Mouse (Mus musculus) neutrophil, adult 65 days (primary cell): Measurements from ENCODE around the gene Gm11939. TPM values are rescaled to one million over a fixed set of nuclear protein-coding genes. Genes with fewer than 3 reads are reported as not detected.

ENCODE experiments used
- total RNA-seq: library from RNA; stranded (reverse); gene quantifications from 2 replicates; pipeline ENCODE4 v1.2.4, GENCODE M21; 2023

The Gm11939 gene
- total RNA-seq, result not detected in 2 replicates

GRCm38 (mm10) chr11:99559366-99559765 is at the start of gene Gm11939:
Gene Gm11939 (minus strand): TSS chr11:99559466.

DNA sequence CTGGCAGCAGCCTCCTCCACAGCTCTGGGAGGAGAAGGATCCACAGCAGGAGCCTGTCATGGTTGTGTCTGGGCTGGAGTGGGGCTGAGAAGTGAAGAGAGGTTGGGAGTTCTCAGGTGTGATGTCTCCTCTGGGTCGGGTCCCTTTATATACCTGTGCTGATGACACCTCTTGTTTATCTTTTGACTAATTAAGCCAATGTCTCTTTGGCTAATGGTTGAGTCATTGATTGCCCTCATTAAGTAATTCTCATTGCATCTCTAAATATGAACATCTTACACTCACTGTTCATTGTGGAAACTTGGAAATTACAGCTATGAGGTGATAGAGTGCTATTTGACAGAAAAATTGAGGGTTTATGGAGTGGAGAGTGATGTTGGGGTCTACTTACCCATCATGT is 43.9 kb upstream of the Gm11939 start, which contains the start of gene Gm11938:
Gene Gm11938 (minus strand): TSS at position 101 of the 400 bp plus-strand sequence.

DNA sequence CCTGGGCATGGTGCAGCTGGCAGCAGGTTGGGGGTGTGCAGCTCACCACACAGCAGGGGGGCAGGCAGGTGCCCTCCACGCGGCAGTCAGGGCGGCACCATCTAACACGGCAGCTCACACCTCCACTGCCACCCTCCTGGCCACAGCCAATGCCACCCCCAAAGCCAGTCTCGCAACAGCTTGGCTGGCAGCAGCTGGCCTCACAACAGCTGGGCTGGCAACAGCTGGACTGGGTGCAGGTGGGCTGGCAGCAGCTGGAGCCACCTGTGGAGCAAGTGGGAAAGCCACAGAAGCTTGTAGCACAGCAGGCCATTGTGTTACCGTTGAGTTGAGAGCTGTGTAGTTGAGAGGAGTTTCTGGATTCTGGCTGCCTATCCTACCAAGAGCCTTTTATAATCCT is 38.5 kb upstream of the Gm11939 start, which contains the start of gene Krtap9-3:
Gene Krtap9-3 (minus strand): TSS at position 364 of the 400 bp plus-strand sequence.

DNA sequence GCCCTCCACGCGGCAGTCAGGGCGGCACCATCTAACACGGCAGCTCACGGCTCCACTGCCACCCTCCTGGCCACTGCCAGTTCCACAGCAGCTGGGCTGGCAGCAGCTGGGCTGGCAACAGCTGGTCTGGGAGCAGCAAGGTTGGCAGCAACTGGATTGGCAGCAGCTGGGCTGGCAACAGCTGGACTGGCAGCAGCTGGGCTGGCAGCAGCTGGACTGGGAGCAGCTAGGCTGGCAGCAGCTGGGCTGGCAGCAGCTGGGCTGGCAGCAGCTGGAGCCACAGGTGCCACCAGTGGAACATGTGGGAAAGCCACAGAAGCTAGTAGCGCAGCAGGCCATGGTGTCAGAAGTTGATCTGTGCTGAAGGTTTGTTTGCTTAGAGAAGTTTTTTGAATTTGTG is 31.7 kb upstream of the Gm11939 start, which contains the start of gene Krtap1-3:
Gene Krtap1-3 (minus strand): TSS at position 359 of the 400 bp plus-strand sequence.

DNA sequence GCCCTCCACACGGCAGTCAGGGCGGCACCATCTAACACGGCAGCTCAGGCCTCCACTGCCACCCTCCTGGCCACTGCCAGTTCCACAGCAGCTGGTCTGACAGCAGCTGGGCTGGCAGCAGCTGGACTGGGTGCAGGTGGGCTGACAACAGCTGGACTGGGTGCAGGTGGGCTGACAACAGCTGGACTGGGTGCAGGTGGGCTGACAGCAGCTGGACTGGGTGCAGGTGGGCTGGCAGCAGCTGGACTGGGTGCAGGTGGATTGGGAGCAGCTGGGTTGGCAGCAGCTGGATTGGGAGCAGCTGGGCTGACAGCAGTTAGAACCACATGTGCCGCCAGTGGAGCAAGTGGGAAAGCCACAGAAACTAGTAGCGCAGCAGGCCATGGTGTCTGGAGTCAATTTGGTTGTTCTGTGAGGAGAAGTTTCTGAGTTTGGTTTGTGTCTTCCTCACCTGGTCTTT is 24.0 kb upstream of the Gm11939 start, which contains the start of gene Krtap1-4:
Gene Krtap1-4 (minus strand): TSS at position 410 of the 460 bp plus-strand sequence.

DNA sequence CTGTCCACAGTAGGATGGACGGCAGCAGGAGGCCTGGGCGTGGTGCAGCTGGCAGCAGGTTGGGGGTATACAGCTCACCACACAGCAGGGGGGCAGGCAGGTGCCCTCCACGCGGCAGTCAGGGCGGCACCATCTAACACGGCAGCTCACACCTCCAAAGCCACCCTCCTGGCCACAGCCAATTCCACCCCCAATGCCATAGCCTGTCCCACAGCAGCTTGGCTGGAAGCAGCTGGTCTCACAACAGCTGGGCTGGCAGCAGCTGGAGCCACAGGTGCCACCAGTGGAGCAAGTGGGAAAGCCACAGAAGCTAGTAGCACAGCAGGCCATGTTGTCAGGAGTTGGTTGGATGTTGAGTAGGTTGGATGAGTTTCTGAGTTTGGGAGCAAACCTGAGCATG is 21.4 kb upstream of the Gm11939 start, which contains the start of gene Krtap1-5:
Gene Krtap1-5 (minus strand): TSS at position 381 of the 400 bp plus-strand sequence.

DNA sequence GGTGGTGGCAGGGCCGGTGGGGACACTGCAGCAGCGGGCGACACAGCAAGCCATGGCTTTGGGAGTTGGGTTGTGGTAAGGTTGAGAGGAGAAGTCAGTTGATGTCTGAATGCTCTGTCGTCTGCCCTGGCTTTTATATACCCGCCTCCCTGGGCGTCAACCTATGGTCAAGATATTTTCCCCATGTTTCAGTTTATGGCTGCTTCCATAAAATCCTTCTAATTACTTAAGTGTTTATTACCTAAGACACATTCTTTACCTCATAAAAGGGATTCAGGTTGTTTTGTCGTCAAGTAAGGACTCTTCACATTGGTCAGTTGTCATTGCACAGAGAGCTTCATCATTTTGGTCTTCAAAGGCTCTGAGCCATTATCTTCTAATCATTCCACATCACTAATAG is 7.3 kb upstream of the Gm11939 start, which contains the start of gene Krtap3-1:
Gene Krtap3-1 (minus strand): TSS at position 101 of the 400 bp plus-strand sequence.

DNA sequence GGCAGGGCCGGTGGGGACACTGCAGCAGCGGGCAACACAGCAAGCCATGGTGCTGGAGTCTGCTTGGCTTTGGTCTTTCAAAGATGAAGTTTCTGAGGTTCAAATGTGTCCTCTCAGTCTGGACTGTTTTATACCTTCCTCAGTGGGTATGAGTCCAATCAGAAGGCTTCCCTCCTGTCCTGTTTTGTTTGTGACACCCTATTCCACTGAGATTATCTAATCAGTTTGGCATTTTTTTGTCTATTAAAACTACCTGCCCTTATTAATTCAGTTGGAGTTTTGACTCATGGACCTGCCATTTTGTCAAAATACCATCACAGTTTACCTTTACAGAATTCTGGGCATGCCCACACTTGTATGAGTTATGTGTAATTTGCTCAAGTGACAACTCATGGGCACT is 2.5 kb downstream of the Gm11939 start, which contains the start of gene Krtap3-2:
Gene Krtap3-2 (minus strand): TSS at position 101 of the 400 bp plus-strand sequence.

GRCm38 (mm10) chr11:99550765-99551164 is 8.5 kb downstream of the Gm11939 start, which contains the start of gene Krtap3-3:
Gene Krtap3-3 (minus strand): TSS chr11:99550865.

DNA sequence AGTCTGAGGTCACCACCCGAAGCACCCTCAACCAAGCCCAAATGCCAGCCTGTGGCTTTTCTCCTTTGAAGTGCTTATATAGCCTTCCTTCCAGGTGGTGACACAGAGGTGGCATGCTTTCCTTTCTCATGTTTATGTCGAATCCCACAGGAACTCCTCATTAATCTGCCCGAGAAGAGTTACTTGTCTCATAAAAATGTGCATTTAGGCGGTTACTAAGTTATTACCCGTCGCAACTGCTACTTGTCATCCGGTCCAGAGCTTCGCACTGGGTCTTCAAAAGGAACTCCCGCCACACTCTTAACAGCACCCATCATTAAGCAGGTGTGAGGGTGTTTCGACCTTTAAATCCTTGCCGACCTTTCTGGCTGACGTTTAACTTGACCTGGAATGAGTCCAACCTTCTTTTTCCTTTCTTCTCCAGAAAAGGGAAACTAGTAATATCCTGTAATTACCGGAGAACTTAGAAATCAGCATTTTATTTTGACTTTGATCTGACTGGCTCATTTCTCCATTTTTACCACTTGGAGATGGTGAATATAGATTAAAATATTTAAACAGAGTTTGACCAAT is 37.9 kb downstream of the Gm11939 start, which contains the start of gene Krt39:
Gene Krt39 (minus strand): TSS at position 51 of the 573 bp plus-strand sequence.

Other genes starting within 250 kb of the Gm11939 start
- gene Krt25, start 236.5 kb downstream of the Gm11939 start, total RNA-seq, result not detected in 2 replicates
- not detected in 2 replicates for gene Krt26, start 221.5 kb downstream of the Gm11939 start, total RNA-seq
- not detected in 2 replicates for gene Krt27, start 208.4 kb downstream of the Gm11939 start, total RNA-seq
- gene Krt28, start 184.6 kb downstream of the Gm11939 start, total RNA-seq, result not detected in 2 replicates
- gene Krt10, start 170.1 kb downstream of the Gm11939 start, total RNA-seq, result not detected in 2 replicates
- not detected in 2 replicates for gene Krt12, start 137.2 kb downstream of the Gm11939 start, total RNA-seq
- not detected in 2 replicates for gene Krt20, start 121.3 kb downstream of the Gm11939 start, total RNA-seq
- not detected in 2 replicates for gene Krt23, start 66.3 kb downstream of the Gm11939 start, total RNA-seq
- not detected in 2 replicates for gene Krt39, start 38.1 kb downstream of the Gm11939 start, total RNA-seq
- gene Krt40, start 16.3 kb downstream of the Gm11939 start, total RNA-seq, result not detected in 2 replicates
- gene Krtap3-3, start 8.6 kb downstream of the Gm11939 start, total RNA-seq, result not detected in 2 replicates
- not detected in 2 replicates for gene Krtap3-2, start 2.6 kb downstream of the Gm11939 start, total RNA-seq
- gene Krtap3-1, start 7.2 kb upstream of the Gm11939 start, total RNA-seq, result not detected in 2 replicates
- not detected in 2 replicates for gene Krtap1-5, start 21.6 kb upstream of the Gm11939 start, total RNA-seq
- gene Krtap1-4, start 24.2 kb upstream of the Gm11939 start, total RNA-seq, result not detected in 2 replicates
- not detected in 2 replicates for gene Krtap1-3, start 31.9 kb upstream of the Gm11939 start, total RNA-seq
- not detected in 2 replicates for gene Krtap9-3, start 38.6 kb upstream of the Gm11939 start, total RNA-seq
- not detected in 2 replicates for gene Gm11938, start 43.8 kb upstream of the Gm11939 start, total RNA-seq
- not detected in 2 replicates for gene Gm11937, start 50.7 kb upstream of the Gm11939 start, total RNA-seq
- not detected in 2 replicates for gene Krtap2-4, start 55.4 kb upstream of the Gm11939 start, total RNA-seq
- not detected in 2 replicates for gene Gm11562, start 61.0 kb upstream of the Gm11939 start, total RNA-seq
- not detected in 2 replicates for gene Krtap4-1, start 68.8 kb upstream of the Gm11939 start, total RNA-seq
- gene Krtap4-2, start 75.6 kb upstream of the Gm11939 start, total RNA-seq, result not detected in 2 replicates
- not detected in 2 replicates for gene Krtap4-7, start 84.6 kb upstream of the Gm11939 start, total RNA-seq
- gene Gm11555, start 90.8 kb upstream of the Gm11939 start, total RNA-seq, result not detected in 2 replicates
- gene Gm11563, start 99.5 kb upstream of the Gm11939 start, total RNA-seq, result not detected in 2 replicates
- gene Krtap4-6, start 106.5 kb upstream of the Gm11939 start, total RNA-seq, result not detected in 2 replicates
- not detected in 2 replicates for gene Gm14190, start 131.3 kb upstream of the Gm11939 start, total RNA-seq
- gene Gm14180, start 174.8 kb upstream of the Gm11939 start, total RNA-seq, result not detected in 2 replicates
- gene Gm11595, start 213.4 kb upstream of the Gm11939 start, total RNA-seq, result not detected in 2 replicates
- not detected in 2 replicates for gene Krtap4-8, start 221.2 kb upstream of the Gm11939 start, total RNA-seq
- not detected in 2 replicates for gene Krtap4-9, start 225.7 kb upstream of the Gm11939 start, total RNA-seq
- gene Gm11596, start 234.0 kb upstream of the Gm11939 start, total RNA-seq, result not detected in 2 replicates
- gene Gm11569, start 239.5 kb upstream of the Gm11939 start, total RNA-seq, result not detected in 2 replicates
- not detected in 2 replicates for gene Gm11554, start 245.0 kb upstream of the Gm11939 start, total RNA-seq